Mouse (Mus musculus): ENCODE measurements around the gene Rabgap1.

GRCm38 (mm10) chr2:37576661-37577060, 133.6 kb downstream of the Rabgap1 start:
- TF ChIP-seq CTCF (IDR thresholded peaks at IDR 0.05; ENCODE audit: borderline replicate concordance, insufficient read depth, low read length) (no peak), POLR2A (IDR thresholded peaks at IDR 0.05; ENCODE audit: low read depth, low read length) (no peak)
